Mouse (Mus musculus) E14TG2a.4 (cell line): Measurements from ENCODE around the gene Ensa.

Experiments used
- H3K27me3 ChIP-seq: 2 replicates; pipeline ENCODE4 v1.6.1; 2014; ENCODE audit warnings: low read length, control low read depth; ENCODE audit not compliant: insufficient read depth
- H3K36me3 ChIP-seq: 2 replicates; pipeline ENCODE4 v1.6.1; 2014; ENCODE audit warnings: low read length, control low read depth; ENCODE audit not compliant: insufficient read depth
- H3K4me1 ChIP-seq: replicated peaks from 2 replicates; pipeline ENCODE4 v1.6.1; 2014; ENCODE audit warnings: low read depth, low read length, control low read depth
- H3K4me3 ChIP-seq: replicated peaks from 2 replicates; pipeline ENCODE4 v1.5.1; 2014; ENCODE audit warnings: mild to moderate bottlenecking, low read length
- H3K9me3 ChIP-seq: 2 replicates; pipeline ENCODE4 v1.6.1; 2014; ENCODE audit warnings: low read length, control low read depth
- CTCF ChIP-seq: conservative IDR thresholded peaks from 2 replicates; pipeline ENCODE4 v1.5.1; 2014; ENCODE audit warnings: low read length
- NANOG ChIP-seq: IDR thresholded peaks from 2 replicates; pipeline ENCODE4 v1.6.1; 2014; ENCODE audit warnings: borderline replicate concordance, low read length, mixed read lengths
- POU5F1 ChIP-seq: IDR thresholded peaks from 2 replicates; pipeline ENCODE4 v1.6.1; 2014; ENCODE audit warnings: low read length, borderline replicate concordance

Ensa gene

GRCm38 (mm10) chr3:95676745-95677419, 52.1 kb downstream of the Ensa start:
- Histone ChIP-seq H3K36me3 (peaks cover 15% of the 10 kb centered on the region), H3K4me1 (peaks cover 89% of the 10 kb centered on the region), H3K9me3 (no peaks in the 10 kb centered on the region), H3K27me3 (no peaks in the 10 kb centered on the region), H3K4me3 (peak overlapping the region; percentile 69)
- no peak for TF ChIP-seq POU5F1
- peak; percentile 99 for TF ChIP-seq CTCF

- H3K4me3 ChIP-seq, result peak overlapping the region; percentile 69
- peaks cover 88% of the 10 kb centered on the region for H3K4me1 ChIP-seq
- H3K9me3 ChIP-seq, result no peaks in the 10 kb centered on the region
- H3K36me3 ChIP-seq, result peaks cover 11% of the 10 kb centered on the region
- H3K27me3 ChIP-seq, result no peaks in the 10 kb centered on the region
- TF ChIP-seq CTCF, result no peak
- TF ChIP-seq POU5F1, result no peak
- no peak for TF ChIP-seq NANOG
Measured at GRCm38 (mm10) chr3:95677420-95678090, 52.8 kb downstream of the Ensa start.

DNA sequence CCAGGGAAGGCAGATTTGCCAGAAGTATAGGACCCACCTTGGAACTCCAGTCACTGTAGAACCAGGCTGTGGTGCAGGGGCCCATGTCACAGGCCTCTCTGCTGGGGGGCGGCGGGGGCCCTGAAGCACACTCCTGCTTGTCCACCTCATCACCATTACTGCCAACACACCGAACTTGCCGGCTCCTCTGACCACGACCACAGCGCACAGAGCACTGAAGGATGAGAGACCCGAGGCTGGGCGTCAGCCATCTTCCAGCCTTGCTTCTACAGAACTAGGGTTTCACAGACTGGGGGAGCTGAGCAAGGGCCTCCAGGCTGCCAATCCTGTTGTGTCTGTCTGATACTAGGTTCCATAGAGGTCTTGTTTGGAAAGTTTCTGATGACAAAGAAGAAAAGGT, 54.8 kb downstream of the Ensa start:
- TF ChIP-seq CTCF, result no peak
- no peak for TF ChIP-seq POU5F1
- no peak for TF ChIP-seq NANOG
- peaks cover 93% of the 10 kb centered on the region for H3K4me1 ChIP-seq

GRCm38 (mm10) chr3:95680673-95681072, 55.9 kb downstream of the Ensa start:
- peaks cover 94% of the 10 kb centered on the region for H3K4me1 ChIP-seq
- no peaks in the 10 kb centered on the region for H3K9me3 ChIP-seq
- TF ChIP-seq CTCF (no peak), POU5F1 (no peak), NANOG (no peak)
- no peak overlapping the region for H3K4me3 ChIP-seq
- peaks cover 5% of the 10 kb centered on the region; the same call in 1 of the 2 replicates for H3K27me3 ChIP-seq
- H3K36me3 ChIP-seq, result no peaks in the 10 kb centered on the region

More for the DNA sequence above, 54.8 kb downstream of the Ensa start:
- Histone ChIP-seq H3K36me3 (no peaks in the 10 kb centered on the region), H3K27me3 (no peaks in the 10 kb centered on the region), H3K9me3 (no peaks in the 10 kb centered on the region), H3K4me3 (peak overlapping the region; percentile 46; the same call in 1 of the 2 replicates)

- peaks cover 94% of the 10 kb centered on the region for H3K4me1 ChIP-seq
- peaks cover 7% of the 10 kb centered on the region for H3K27me3 ChIP-seq
- H3K4me3 ChIP-seq, result peak overlapping the region; percentile 67
- H3K9me3 ChIP-seq, result no peaks in the 10 kb centered on the region
- TF ChIP-seq NANOG, result no peak
- TF ChIP-seq CTCF, result no peak
- TF ChIP-seq POU5F1, result no peak
- no peaks in the 10 kb centered on the region for H3K36me3 ChIP-seq
Measured at GRCm38 (mm10) chr3:95681365-95681764, 56.6 kb downstream of the Ensa start.
